Mouse (Mus musculus): ENCODE data around the gene Creb3l2.

- TF ChIP-seq CTCF (IDR thresholded peaks at IDR 0.05; ENCODE audit: insufficient read depth, low read length) (no peak), POLR2A (IDR thresholded peaks at IDR 0.05; ENCODE audit: borderline replicate concordance, extremely low read depth, low read depth, low read length) (no peak)
Observed at GRCm38 (mm10) chr6:37415034-37415433, 26.9 kb downstream of the Creb3l2 start.
